Mouse (Mus musculus): ENCODE data around the gene Tmem266.

Gene Tmem266

DNA sequence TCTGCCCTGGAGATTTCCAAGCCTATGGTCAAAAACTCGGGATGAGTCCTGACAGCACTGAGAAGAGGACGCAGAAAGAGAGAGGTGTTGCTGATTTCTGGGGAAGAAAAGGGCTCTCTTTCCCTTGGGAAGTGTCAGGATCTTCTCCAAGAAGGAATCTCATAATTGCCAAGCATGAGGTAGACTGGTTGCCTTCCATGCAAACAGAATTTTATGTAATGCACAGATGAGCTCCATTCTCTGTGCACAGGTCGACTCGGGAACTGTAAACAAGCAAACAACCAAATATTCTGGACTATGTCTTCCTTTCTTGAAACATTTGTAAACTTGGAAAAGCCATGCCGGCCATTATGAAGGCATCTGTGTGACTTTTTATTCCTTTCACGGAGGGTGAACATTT is 2.7 kb downstream of the Tmem266 start:
- no peak for DNase-seq (ENCODE audit: low read depth in 1 of 2, low spot score in 2 of 2)

DNA sequence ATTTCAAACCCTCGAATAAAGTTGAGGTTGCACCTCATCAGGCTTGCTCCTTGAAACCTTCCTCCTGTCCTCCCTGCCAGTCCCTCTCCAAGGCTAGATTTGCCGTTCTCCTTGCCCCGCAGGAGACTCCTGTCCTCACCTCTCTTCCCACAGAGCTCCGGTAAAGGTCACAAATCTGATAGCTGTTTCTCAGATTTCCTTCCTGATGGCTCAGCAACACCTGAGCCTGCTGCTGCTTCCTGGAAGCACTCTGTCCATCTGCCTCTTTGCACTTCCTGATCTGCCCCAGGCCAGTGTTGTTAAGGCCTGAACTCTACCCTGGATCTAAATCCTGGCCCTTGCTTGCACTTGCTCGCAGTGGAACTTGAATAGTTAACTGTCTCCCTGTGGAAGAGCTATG is 5.8 kb downstream of the Tmem266 start:
- no peak for DNase-seq (ENCODE audit: low read depth in 1 of 2, low spot score in 2 of 2)

DNA sequence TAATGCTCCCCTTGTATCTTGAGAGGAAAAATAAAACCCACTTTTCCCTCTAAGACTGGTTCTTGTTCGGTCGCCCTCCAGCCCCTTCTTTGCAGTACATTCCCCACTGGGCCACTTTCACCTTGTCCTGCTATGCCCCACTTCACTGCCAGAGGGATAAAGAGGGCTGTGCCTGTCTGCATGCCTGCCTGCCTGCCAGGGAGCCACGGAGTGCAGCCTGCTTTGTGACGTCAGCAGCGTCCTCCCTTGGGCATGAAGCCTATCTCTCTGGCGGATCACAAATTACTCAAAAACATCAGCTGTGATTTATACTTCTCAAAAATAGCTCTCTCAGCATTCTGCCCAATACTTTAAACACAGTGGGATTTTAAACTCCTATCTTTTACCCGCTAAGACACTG is 6.2 kb downstream of the Tmem266 start:
- no peak for DNase-seq (ENCODE audit: low read depth in 1 of 2, low spot score in 2 of 2)

DNA sequence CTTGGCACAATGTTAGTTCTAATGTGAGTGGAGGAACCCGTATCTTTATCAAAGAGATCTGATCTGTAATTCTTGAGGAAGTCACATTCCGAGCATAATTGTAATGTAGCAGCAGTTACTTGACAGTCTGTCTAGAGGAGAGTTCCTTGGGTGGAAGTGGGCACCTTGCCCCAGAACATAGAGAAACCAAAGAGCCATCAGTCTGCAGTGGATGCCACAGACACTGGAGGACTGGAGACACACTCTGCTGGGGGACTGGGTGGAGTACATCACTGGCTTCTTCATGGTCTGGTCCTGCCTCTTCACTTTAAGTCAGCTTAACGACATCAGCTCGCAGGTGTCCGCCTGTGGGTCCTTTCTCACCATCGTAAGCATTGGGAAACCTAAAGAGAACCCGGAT is 17.5 kb downstream of the Tmem266 start:
- DNase-seq (ENCODE audit: low read depth in 1 of 2, low spot score in 2 of 2) = no peak

DNA sequence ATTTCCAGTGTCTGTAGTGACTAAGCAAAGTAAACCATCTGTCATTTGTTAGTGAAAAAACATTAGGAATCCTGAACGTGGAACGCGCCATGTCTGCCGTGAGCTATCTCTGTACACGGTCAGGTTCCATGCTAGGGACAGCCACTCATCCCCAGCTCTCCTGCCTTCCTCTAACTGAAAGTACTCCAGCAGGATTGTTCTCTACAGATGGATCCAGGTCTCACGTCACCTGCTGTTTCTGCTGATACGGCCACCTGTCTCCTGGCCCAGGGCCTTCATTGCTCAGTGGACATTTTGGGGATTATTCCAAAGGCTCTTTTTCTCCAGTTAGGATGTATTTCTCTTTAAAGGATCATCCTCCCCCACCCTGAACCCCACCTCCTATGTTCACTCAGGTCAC is 18.6 kb downstream of the Tmem266 start:
- DNase-seq (ENCODE audit: low read depth in 1 of 2, low spot score in 2 of 2) = no peak

DNA sequence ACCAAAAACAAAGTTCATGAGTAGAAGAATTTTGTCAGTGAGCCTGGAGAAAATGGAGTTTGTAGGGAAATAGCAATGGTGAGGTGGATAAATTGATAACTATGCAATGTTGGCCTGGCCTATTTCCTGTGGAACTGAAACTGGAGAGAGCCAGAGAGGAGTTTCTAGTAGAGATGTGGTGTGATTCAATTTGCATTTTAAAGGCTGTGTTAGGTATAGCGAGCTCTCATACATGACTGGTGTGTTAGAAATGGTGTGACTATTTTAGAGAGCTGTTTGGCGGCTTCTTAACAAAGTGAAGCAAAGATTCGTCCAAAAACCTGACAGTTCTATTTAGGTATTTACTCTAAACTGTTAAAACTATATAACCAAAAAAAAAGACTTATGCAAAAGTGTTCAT is 22.0 kb downstream of the Tmem266 start:
- DNase-seq (ENCODE audit: low read depth in 1 of 2, low spot score in 2 of 2) = no peak

DNA sequence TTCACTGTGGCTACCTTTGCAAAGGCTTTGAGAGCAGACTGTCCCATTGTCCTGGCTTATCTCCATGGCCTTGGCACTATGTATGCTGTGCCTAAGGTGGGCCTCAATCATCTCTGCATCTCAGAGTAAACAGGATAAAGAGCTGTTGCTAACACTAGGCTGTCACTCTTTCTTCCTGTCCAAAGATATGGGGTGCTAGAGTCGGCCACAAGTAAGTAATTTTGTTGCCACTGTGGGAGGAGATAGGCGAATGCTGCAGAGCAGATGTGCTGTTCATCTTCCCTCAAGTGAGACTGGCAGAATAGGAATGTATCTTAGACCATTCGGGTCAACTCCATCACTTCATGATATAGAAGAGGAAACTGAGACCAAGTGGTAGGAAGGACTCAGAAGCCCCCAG is 28.0 kb downstream of the Tmem266 start:
- no peak for DNase-seq (ENCODE audit: low read depth in 1 of 2, low spot score in 2 of 2)

DNA sequence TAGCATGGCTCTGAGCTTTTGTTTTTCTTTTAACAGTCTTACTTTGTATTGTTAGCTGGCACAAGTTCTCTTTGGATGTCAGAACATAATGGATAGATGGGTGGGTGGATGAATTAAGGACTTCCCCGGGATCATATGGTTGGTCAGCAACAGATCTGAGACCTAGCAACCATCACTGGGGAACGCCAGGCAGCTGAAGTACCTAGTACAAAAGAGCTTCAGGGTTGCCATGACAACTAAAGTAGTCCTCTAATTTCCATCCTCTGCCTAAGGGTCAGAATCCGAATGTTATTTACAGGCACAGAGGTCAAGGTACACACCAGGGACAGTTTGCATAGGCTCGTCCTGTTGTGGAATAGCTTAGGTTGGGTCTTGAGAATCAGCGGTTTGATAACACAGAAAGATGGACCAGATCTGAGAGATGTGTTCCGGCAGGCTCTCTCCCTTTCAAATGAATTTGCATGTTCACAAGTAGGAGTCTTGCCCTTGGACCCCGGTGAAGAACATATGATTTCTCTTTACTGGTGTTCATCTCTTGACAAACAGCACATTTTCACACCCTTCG is 28.6 kb downstream of the Tmem266 start:
- DNase-seq (ENCODE audit: low read depth in 1 of 2, low spot score in 2 of 2) = no peak

DNA sequence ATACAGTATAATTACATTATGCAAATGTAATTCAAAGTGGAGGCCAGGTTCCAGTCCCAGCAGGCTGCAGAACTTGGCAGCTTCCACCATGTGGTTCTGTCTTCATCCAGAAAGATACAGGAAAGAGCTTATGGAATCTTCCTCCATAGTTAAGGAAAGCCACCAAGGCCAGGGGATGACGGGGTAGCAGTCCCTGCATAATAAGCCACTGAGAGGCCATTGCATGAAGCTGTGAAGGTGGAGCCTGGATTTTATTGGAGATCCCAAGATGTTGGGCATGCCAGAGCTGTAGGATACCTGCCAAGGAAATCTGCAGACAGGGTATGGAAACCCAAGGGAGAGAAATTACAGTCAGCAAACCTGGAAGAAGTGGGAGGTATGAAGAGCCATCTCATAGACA is 30.5 kb downstream of the Tmem266 start:
- DNase-seq (ENCODE audit: low read depth in 1 of 2, low spot score in 2 of 2) = no peak

DNA sequence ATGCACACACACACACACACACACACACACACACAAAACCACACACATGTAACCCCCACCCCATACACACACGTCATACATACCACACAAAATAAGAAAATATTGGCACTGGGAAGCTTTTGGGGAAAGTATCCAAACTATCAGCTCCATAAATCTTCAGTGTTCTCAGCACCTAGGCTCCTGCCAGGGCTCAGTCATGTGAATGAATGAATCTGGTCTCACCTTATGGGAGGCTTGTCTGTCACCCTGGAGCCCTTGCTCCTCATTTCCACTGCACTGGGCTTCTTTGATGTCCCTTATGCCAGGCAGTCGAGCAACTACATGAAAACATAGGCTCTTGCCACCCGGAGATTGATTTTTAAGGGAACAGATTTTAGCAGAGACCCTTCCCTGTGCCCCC is 33.7 kb downstream of the Tmem266 start:
- DNase-seq (ENCODE audit: low read depth in 1 of 2, low spot score in 2 of 2) = no peak

DNA sequence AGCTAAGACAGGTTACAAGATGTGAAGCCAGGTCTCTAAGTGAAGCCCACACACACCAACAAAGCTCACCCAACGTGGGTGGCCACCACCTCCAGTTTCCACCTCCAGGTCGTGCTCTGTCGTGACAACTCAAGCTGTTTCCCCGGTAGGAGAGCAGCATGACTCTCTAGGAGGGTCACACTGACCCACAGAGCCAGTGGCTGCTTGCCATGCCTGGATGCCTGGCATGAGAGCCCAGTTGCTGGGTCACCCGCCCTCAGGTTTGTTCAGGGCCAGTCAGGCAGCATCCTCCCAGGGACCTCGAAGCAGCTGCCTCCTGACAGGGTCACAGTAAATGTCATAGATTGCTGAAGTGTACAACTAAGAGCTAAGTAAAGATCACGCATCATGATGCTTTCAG is 34.1 kb downstream of the Tmem266 start:
- DNase-seq (ENCODE audit: low read depth in 1 of 2, low spot score in 2 of 2) = no peak

DNA sequence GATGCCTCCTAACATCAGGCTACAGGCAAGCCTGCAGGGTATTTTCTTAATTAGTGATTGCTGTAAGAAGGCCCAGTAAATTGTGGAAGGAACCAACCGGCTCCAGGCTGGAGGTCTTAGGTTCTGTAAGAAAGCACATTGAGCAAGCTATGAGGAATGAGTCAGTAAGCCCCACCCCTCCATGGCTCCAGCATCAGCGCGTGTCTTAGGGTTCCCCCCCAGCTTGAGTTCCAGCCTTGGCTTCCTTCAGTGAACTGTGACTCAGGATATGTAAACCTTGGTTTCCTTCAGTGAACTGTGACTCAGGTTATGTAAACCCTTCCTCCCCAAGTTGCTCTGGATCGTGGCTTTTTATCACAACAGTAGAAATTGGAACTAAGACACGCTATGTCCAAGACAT is 35.3 kb downstream of the Tmem266 start:
- DNase-seq (ENCODE audit: low read depth in 1 of 2, low spot score in 2 of 2) = peak; percentile 27 to 38

DNA sequence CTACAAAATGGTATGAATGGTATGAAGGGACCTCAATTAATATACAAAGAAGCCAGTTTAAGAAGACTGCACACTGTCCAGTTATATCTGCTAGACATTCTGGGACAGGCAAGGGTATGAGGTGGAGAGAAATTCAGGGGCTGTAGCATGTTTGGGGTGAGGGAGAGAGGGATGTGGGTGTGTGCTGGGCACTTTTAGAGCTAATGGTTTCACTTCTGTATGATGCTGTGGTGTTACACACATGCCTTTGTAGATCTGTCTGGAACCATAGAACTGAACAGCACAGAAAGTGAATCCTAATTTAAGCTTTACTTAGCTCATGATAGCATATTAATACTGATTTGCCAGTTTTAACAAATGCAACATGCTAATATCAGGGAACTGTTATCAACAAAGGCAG is 37.0 kb downstream of the Tmem266 start:
- DNase-seq (ENCODE audit: low read depth in 1 of 2, low spot score in 2 of 2) = no peak

DNA sequence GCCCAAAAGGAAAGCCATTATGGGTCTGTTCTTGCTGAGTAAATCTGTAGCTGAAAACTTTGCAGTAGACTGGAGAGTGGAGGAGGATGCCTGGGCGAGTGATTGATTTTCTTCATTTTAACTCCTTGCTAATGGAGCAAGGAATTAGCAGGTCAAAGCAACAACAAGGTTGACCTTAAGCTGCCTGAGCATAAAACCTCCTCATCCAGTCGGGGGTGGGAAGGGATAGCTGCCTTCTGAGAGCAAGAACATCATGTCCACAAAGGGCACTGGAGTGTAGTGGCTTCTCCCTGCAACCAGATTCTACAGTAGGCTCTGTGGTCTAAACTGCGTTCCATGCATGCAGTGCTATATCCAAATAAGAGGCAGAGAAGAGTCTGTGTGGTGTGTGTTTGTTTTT is 41.3 kb downstream of the Tmem266 start:
- DNase-seq (ENCODE audit: low read depth in 1 of 2, low spot score in 2 of 2) = no peak

DNA sequence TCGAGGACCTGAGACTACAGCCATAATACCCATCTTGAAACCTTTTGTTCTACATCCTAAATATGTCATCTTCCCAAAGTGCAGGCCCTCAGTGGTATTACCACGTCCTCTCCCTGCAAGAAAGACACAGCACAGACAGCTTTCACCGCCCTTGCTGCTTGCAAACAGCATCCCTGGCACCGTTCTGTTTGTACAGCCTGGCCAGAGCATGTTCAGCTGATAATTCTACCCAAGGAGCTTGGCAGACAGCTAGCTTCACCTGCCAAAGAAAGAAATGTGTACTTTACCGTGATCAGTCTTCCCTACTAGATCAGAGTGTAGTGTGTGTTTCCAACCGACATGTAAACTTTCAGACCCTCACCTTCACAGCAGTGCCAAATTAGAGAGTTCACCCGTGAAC is 45.2 kb downstream of the Tmem266 start:
- no peak for DNase-seq (ENCODE audit: low read depth in 1 of 2, low spot score in 2 of 2)

DNA sequence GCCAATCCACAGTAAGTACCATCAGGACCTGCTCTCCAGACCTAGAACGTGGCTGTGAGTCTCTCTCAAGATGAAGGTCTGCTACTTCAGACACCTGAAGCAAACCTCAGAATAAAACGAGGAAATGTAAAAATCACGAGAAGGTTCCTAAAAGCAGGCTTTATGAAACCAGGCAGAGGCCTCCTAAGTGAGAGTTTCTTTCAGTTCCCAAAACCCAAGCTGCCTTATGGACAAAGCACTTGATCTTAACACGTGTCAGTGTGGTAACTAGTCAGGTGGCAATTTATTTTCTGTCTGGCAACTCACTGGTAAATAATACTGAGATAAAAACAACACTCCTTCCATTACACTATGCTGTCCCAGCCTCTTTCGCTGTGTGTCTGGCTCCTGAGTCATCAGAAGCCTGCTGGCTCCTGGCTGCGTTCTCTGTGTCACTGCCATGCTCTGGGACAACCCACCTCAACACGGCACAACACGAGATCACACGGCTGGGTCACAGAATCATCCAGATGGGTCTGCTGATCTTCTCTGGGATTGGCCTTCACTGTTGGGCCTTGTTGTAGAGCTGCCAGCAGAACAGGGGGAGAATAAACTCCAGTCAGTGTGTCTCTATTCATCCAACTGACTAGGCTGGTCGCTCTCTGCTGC is 51.0 kb downstream of the Tmem266 start:
- DNase-seq (ENCODE audit: low read depth in 1 of 2, low spot score in 2 of 2) = no peak

DNA sequence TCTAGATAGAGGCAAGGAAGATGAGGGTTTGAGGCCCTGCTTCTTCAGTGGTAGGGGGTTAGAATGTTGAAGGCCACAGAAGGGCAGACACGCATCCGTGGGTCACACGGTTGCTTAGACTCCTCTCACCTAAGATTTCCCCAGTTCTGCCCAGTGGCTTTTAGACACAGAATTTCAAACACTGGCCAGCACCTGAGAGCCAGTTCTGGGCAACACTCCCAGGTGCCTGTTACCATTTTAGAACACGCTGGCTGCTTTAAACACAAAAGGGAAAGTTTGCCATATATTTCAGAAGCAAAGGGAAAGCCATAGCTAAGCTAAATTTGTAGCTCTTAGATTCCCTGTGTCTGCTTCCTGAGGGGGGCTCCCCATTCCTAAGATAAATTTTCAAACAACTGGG is 54.7 kb downstream of the Tmem266 start:
- no peak for DNase-seq (ENCODE audit: low read depth in 1 of 2, low spot score in 2 of 2)

DNA sequence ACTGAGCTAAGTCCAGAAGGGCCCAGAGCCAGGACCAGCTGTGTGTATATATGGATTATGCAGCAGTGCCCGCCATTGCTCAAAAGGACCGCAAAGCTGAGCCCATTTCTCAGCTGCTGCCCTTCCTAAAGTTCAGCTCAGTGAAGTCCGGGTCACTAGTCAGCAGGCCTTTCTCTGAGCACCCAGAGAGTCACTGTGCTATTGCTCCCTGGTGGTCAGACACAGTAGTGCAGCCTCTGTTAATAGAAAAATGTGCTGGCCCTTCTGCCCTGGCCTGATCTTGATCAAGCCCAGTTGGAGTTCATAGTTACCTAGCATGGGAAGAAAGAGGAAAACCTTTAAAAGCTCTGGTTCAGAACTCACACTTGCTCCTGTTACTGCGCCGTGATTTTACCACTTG is 55.7 kb downstream of the Tmem266 start:
- peak in 1 of 2 experiments; percentile 47 for DNase-seq (ENCODE audit: low read depth in 1 of 2, low spot score in 2 of 2)

DNA sequence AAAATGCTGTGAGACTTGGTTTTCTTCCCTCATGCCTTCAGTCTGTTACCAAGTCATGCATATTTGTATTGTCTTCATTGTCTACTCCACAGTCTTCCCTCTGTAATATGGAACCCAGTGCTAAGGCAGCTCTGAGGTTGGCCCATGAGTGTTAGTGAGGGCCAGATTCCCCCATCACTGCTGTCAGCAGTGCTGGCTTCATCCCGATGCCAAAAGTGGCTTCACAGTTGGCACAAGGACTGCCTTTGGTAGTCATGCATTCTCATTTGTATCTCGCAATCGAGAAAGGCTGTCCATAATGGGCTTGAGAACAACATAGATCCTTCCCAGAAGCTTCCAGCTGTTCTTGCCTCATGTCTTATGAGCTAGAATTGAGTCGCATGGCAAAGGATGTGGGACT is 59.4 kb downstream of the Tmem266 start:
- DNase-seq (ENCODE audit: low read depth in 1 of 2, low spot score in 2 of 2) = no peak

DNA sequence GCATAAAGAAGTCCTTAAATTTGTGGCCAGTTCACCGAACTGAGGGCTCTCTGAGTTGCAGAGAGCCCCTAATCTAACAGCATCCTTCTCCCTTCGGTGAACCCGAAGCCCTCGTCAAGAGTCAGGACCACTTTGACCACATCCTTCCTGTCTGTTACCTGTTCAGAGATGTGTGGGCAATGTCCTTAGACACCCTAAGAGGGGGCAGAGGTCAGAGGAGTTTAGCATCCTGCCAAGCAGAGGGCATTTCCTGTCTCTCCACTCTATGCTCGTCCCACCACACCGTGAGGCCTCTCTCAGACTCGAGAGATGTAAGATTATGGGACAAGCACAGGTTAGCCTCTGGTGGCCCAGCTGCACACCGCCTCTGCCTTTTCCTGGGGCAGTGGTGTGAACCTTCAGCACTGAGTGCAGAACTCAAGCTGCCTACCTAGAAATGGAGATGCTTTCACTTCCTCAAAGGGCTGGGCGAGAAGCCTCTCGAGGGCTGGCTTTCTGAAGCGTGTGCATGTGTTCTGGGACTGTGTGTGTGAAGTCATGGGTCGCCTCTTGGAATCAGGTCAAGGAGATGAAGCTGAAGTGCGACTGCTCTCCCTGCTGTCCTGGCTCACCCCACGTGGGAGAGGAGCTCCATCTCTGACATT is 61.3 kb downstream of the Tmem266 start:
- peak in 1 of 2 experiments; percentile 48 for DNase-seq (ENCODE audit: low read depth in 1 of 2, low spot score in 2 of 2)

DNA sequence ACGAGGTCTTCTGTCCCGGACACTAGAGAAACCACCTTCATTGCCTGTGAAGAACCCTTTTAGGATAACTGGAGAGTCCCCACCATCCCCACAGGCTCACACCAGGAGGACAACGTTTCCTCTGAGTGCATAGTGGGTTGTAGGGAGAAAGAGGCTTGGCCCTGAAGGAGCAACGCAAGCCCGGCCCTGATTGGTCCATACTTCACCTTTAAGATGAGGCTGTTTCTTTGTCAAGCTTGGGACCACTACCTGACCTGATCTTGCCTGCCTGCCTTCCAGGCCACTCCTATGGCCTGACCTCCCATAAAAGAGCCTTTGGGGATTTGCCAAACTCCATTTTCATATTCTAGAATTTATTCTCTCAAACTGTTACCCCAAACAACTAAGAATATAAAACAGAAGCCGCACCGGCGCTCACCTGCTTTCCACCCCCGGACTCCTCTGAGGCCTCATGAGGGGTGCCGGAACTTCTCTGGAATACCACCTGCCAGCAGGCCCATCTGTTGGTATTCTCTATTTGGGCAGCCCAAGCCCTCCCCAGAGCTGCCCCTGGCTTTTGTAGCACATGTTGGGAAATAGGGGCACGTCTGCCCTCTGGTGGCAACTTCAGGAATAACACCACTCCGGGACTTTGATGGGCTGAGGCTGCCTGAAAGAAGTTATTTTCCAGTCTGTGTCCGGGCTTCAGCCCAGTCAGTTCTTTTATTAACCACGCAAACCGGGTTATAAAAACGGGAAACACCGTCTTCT is 65.4 kb downstream of the Tmem266 start:
- DNase-seq (ENCODE audit: low read depth in 1 of 2, low spot score in 2 of 2) = peak in 1 of 2 experiments; percentile 65

DNA sequence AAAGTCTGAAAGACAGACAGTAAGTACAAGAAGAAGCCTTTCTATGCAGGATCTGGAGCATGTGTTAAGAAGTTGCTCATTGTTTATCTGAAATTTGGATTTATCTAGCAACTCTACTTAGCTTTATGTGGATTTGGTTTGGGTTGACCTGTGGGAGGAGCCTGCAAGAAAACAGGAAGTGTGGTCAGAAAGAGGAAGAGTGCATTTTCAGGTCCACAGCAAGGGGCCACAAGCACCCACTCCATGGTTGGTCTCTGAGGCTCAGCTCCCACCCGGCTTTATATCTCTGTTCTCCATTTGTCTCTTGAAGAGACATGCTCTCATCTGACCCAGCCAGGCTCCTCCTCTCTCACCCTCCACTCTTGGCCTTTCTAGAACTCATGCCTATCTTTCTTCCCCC is 68.9 kb downstream of the Tmem266 start:
- DNase-seq (ENCODE audit: low read depth in 1 of 2, low spot score in 2 of 2) = peak in 1 of 2 experiments; percentile 33
